Mouse (Mus musculus) lung, embryonic 14.5 days (tissue): ENCODE data around the gene Kpnb1. TPM values are rescaled to one million over a fixed set of nuclear protein-coding genes. Genes with fewer than 3 reads are reported as not detected.

ENCODE experiments used
- ATAC-seq: fragments of 200-750 bp; cut with Nextera tagmentation; 2 replicates; pipeline ENCODE4 v1.8.0; 2017; ENCODE audit warnings: mild to moderate bottlenecking, moderate TSS enrichment, moderate library complexity; ENCODE audit not compliant: insufficient read depth
- DNase-seq: peaks from one replicate; pipeline ENCODE4 v3.0.0-alpha.2; 2015
- H3K27ac ChIP-seq: fragments of 300-500 bp; sonication (generic); 2 replicates; pipeline ENCODE4 v1.5.1; 2014; ENCODE audit warnings: low read depth, mild to moderate bottlenecking, moderate library complexity
- H3K27me3 ChIP-seq: fragments of 300-500 bp; sonication (generic); 2 replicates; pipeline ENCODE4 v1.6.1; 2014; ENCODE audit warnings: low read length, control low read depth; ENCODE audit not compliant: insufficient read depth
- H3K36me3 ChIP-seq: fragments of 300-500 bp; sonication (generic); 2 replicates; pipeline ENCODE4 v1.6.1; 2014; ENCODE audit warnings: control low read depth; ENCODE audit not compliant: insufficient read depth
- H3K4me1 ChIP-seq: fragments of 300-500 bp; sonication (generic); 2 replicates; pipeline ENCODE4 v1.6.1; 2014; ENCODE audit warnings: antibody characterized with exemption, control low read depth; ENCODE audit not compliant: insufficient read depth
- H3K4me2 ChIP-seq: fragments of 300-500 bp; sonication (generic); 2 replicates; pipeline ENCODE4 v1.6.1; 2014; ENCODE audit warnings: mild to moderate bottlenecking
- H3K4me3 ChIP-seq: fragments of 300-500 bp; sonication (generic); 2 replicates; pipeline ENCODE4 v1.5.1; 2014; ENCODE audit warnings: low read depth, low read length
- H3K9ac ChIP-seq: fragments of 300-500 bp; sonication (generic); 2 replicates; pipeline ENCODE4 v1.6.1; 2014
- H3K9me3 ChIP-seq: fragments of 300-500 bp; sonication (generic); 2 replicates; pipeline ENCODE4 v1.6.1; 2016; ENCODE audit warnings: low read depth, low read length, control low read depth
- CTCF ChIP-seq: IDR thresholded peaks from 2 replicates; pipeline ENCODE4 v1.5.1; 2016; ENCODE audit warnings: antibody characterized with exemption, low read depth
- WGBS: fragments of 180-500 bp; shearing (Covaris S2); extraction: QIAGEN DNeasy Blood & Tissue Kit; methylation state at CpG from one replicate; pipeline ENCODE4 v1.1.7; 2014; 5-methylcytosine and 5-hydroxymethylcytosine counted together
- polyA plus RNA-seq: library from polyadenylated mRNA; unstranded; fragments of >200 nt; fragmentation: Nextera tagmentation; extraction: Ambion mirVana; gene quantifications from 2 replicates; pipeline ENCODE4 v1.2.1, GENCODE M21; 2014

Kpnb1 gene
- polyA plus RNA-seq, result 81.2 and 83.4 TPM in 2 replicates

DNA sequence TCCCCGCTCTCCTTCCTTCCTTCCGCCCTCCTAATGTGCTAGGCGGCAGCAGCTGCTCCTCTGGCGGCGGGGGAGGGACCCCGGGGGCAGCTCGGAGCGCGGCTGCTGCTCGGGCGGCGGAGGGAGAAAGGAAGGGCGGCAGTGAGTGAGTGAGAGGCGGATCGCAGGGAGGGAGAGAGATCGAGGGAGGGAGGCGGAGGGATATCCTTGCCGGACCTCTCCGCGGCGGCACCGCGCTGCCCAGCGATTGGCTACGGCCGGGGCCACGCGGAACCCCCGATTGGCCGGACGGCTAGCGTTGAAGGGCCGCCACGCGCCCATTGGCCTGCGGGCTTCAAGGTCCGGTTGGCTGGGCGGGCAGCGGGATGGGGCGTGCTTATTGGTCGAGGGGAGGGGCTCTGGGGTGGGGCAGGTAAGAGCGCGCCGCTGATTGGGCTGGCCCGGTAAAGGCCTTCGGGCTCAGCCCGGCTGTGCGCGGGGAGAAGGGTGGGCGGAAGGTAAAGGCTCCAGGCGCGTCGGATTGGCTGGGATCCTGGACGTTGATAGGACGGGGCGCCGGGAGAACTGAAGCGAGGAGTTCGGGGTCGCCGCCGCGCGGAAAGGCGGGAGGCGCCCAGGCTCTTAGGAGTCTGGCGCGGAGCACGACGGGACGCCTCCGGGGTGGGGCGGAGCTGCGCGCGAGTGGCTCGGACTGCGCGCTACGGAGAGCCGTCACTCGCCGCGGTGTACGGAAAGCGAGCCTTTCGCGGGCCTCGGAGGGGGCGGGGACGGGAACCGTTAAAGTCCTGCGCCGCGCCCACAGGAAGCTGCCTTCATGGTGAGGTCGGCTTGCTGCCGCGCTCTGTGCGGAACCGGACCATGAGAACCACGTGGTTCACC is at the start of gene Kpnb1:
Kpnb1 (minus strand) TSS at position 118 of the 879 bp plus-strand sequence.
- Histone ChIP-seq H3K27me3 (no peaks in the 10 kb centered on the region), H3K4me2 (peak within 1 kb of the TSS; percentile 83), H3K4me3 (peak within 1 kb of the TSS; percentile 89), H3K9ac (peak within 1 kb of the TSS; percentile 89), H3K36me3 (peaks cover 43% of the 10 kb centered on the region), H3K27ac (peak within 1 kb of the TSS; percentile 93), H3K4me1 (peaks cover 12% of the 10 kb centered on the region; the same call in 1 of the 2 replicates), H3K9me3 (no peaks in the 10 kb centered on the region)
- DNase-seq (peak; percentile 99), ATAC-seq (peak; percentile 95)
- WGBS, result under 1% methylated on average over 95 of the region's 101 CpGs
- no peak for TF ChIP-seq CTCF

DNA sequence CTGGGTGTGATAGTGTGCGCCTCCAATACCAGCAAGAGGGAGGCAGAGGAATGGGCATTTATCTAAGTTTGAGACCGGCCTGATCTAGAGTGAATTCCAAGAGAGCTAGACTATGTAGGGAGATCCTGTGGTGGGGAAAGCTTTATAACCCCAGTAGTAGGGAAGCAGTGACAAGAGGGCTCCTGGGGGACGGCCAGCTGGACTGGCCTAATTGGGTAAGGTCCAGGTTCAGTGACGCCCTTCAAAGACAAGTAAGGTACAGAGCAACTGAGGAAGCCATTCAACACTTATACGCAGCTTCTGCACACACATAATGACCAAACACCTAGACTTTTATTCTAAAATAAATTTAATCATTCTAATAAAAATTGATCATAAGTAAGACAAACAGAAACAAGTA is 44.8 kb upstream of the Kpnb1 start:
- Histone ChIP-seq H3K36me3 (peaks cover 79% of the 10 kb centered on the region), H3K4me1 (no peaks in the 10 kb centered on the region), H3K4me2 (no peak overlapping the region), H3K27ac (no peak overlapping the region), H3K27me3 (no peaks in the 10 kb centered on the region), H3K9me3 (no peaks in the 10 kb centered on the region), H3K4me3 (no peak overlapping the region), H3K9ac (no peak overlapping the region)
- ATAC-seq (no peak), DNase-seq (no peak)
- WGBS, result 92% methylated on average over 5 of the region's 5 CpGs
- TF ChIP-seq CTCF, result no peak

GRCm38 (mm10) chr11:97229396-97229795 is 41.7 kb upstream of the Kpnb1 start:
- Histone ChIP-seq H3K27me3 (no peaks in the 10 kb centered on the region), H3K27ac (no peak overlapping the region), H3K4me1 (no peaks in the 10 kb centered on the region), H3K9me3 (no peaks in the 10 kb centered on the region), H3K36me3 (peaks cover 82% of the 10 kb centered on the region), H3K9ac (no peak overlapping the region), H3K4me2 (no peak overlapping the region), H3K4me3 (no peak overlapping the region)
- 93% methylated on average over 2 of the region's 2 CpGs for WGBS
- ATAC-seq, result no peak
- TF ChIP-seq CTCF, result no peak
- DNase-seq, result no peak

- Histone ChIP-seq H3K27me3 (no peaks in the 10 kb centered on the region), H3K4me1 (no peaks in the 10 kb centered on the region), H3K4me2 (no peak overlapping the region), H3K9me3 (no peaks in the 10 kb centered on the region), H3K27ac (no peak overlapping the region), H3K4me3 (no peak overlapping the region), H3K36me3 (peaks cover 79% of the 10 kb centered on the region), H3K9ac (no peak overlapping the region)
- no peak for DNase-seq
- no peak for TF ChIP-seq CTCF
- WGBS, result 85% methylated on average over 7 of the region's 7 CpGs
- no peak for ATAC-seq
These were observed 41.3 kb upstream of the Kpnb1 start for GRCm38 (mm10) chr11:97228985-97229384.

- no peak overlapping the region for H3K4me2 ChIP-seq
- no peak overlapping the region for H3K4me3 ChIP-seq
- no peaks in the 10 kb centered on the region for H3K9me3 ChIP-seq
- WGBS, result 95% methylated on average over 1 of the region's 1 CpGs
- no peaks in the 10 kb centered on the region for H3K4me1 ChIP-seq
- DNase-seq, result no peak
- H3K9ac ChIP-seq, result no peak overlapping the region
- no peaks in the 10 kb centered on the region for H3K27me3 ChIP-seq
- H3K27ac ChIP-seq, result no peak overlapping the region
- peaks cover 78% of the 10 kb centered on the region for H3K36me3 ChIP-seq
- TF ChIP-seq CTCF, result no peak
- ATAC-seq, result no peak
These were observed 38.5 kb upstream of the Kpnb1 start for GRCm38 (mm10) chr11:97226131-97226530.

GRCm38 (mm10) chr11:97223485-97223884 is 35.8 kb upstream of the Kpnb1 start:
- no peaks in the 10 kb centered on the region for H3K27me3 ChIP-seq
- no peaks in the 10 kb centered on the region for H3K4me1 ChIP-seq
- no peak overlapping the region for H3K9ac ChIP-seq
- ATAC-seq, result no peak
- no peak overlapping the region for H3K4me3 ChIP-seq
- no peaks in the 10 kb centered on the region for H3K9me3 ChIP-seq
- WGBS, result 53% methylated on average over 3 of the region's 3 CpGs
- H3K27ac ChIP-seq, result no peak overlapping the region
- no peak overlapping the region for H3K4me2 ChIP-seq
- TF ChIP-seq CTCF, result no peak
- DNase-seq, result no peak
- peaks cover 84% of the 10 kb centered on the region for H3K36me3 ChIP-seq

- no peak overlapping the region for H3K27ac ChIP-seq
- no peak for TF ChIP-seq CTCF
- ATAC-seq (no peak), DNase-seq (no peak)
- no peak overlapping the region for H3K4me2 ChIP-seq
- no peaks in the 10 kb centered on the region for H3K4me1 ChIP-seq
- H3K9me3 ChIP-seq, result no peaks in the 10 kb centered on the region
- H3K36me3 ChIP-seq, result peaks cover 84% of the 10 kb centered on the region
- H3K27me3 ChIP-seq, result no peaks in the 10 kb centered on the region
- H3K9ac ChIP-seq, result no peak overlapping the region
- no peak overlapping the region for H3K4me3 ChIP-seq
- 91% methylated on average over 2 of the region's 2 CpGs for WGBS
These were observed 33.9 kb upstream of the Kpnb1 start for GRCm38 (mm10) chr11:97221611-97222010.
